Mouse (Mus musculus) spleen, postnatal 14 days (tissue): Measurements from ENCODE around the gene Tubg1.
"Not testable (repeated sequence)": the region's sequence is repeated elsewhere in the genome, so short reads cannot be mapped to it uniquely, and the experiment has no call there.

Experiments
- DNase-seq, 2 experiments: peaks; one replicate each; pipeline ENCODE4 v3.0.0; 2021 to 2022; ENCODE audit warnings: low spot score in 2 of 2

The Tubg1 gene

DNA sequence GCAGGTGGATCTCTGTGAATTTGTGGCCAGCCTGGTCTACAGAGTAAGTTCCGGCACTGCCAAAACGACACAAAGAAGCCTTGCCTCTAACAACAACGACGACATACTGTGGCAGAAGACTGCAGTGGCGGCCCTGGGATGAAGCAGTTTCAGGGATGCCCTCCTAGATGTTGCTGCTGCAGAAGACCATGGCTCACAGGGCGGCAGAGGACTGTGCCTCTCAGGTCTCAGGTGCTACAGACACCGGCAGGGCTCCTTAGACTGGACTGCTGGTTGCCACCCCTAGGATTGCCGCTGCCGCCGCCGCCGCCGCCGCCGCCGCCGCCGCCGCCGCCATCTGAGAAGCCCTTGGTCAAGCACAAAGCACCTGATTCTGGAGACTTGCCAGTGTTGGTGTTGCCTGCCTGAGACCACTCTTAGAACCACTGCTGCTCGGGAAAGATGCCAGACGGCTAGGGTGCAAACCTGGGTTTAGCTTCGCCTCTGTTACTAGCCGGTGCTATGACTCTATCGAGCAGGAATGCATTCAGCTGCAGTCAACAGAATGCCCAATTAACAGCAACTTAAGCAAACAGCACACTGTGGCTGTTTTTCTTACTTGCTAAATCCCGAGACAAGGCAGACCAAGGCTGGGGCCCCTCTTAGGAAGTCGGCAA, 20.6 kb downstream of the Tubg1 start:
- DNase-seq: no peak

- DNase-seq: no peak
Observed at GRCm38 (mm10) chr11:101141088-101141487, 21.4 kb downstream of the Tubg1 start.

DNA sequence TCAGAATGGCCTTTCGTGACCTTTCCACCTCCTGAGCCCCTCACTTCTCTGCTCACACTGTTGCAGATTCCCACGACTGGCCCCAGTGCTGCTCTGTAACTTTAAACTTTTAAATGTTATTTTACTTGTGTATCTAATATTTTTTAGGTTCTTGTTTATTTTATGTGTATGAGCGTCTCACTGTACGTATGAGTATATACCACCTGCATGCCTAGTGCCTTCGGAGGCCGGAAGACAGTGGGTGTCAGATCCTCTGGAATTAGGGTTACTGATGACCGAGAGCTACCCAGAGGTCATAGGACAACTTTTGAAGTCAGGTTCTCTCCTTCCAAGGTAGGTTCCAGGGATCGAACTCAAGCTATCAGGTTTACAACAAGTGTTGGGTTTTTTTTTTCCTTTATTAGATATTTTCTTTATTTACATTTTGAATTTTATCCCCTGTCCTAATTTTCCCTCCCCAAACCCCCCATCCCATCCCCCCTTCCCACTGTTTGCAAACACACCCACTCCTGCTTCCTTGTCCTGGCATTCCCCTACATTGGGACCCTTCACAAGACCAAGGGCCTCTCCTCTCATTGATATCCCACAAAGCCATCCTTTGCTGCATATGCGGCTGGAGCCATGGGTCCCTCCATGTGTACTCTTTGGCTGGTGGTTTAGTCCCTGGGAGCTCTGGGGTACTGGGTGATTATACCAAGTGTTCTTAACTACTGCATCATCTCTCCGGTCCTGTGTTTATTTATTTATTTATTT, 22.7 kb downstream of the Tubg1 start:
- no peak for DNase-seq

GRCm38 (mm10) chr11:101143338-101144225, 23.8 kb downstream of the Tubg1 start:
- DNase-seq: no peak

DNA sequence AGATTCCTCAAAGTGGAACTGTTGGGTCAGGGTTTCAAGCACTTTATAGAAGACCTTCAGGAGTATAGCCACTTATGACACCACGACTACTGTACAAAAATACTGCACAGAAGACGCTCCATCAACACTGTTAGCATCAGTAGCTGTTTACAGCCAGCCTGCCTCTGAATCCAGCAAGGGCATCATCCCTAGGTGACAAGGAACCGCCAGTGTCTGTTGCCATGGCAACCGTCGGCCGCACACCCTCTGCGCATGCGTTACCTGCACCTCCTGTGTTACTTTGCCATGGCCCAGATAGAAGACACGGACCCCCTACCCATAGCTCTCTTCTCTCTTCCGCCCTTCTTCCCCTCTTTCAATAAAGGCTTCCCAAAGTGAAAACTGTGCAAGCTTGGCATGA, 26.6 kb downstream of the Tubg1 start:
- no peak for DNase-seq

- DNase-seq: no peak
Observed at GRCm38 (mm10) chr11:101148751-101149150, 29.0 kb downstream of the Tubg1 start.

GRCm38 (mm10) chr11:101149178-101150105, 29.7 kb downstream of the Tubg1 start:
- DNase-seq: no peak

DNA sequence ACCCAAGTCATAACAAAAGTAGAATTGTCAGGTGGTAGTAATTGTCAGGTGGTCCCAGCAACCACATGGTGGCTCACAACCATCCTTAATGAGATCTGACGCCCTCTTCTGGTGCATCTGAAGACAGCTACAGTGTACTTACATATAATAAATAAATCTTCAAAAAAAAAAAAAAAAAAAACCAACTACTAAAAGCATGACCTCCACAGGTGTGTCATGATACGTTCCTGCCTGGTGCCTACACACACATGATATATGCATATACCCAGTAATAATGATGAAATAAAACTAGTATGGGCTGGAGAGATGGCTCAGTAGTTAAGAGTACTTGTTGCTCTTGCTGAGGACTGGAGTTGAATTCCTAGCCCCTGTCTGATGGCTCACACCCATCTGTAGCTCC, 31.3 kb downstream of the Tubg1 start:
- DNase-seq: no peak

- no peak for DNase-seq
Observed at GRCm38 (mm10) chr11:101152825-101153224, 33.1 kb downstream of the Tubg1 start.

DNA sequence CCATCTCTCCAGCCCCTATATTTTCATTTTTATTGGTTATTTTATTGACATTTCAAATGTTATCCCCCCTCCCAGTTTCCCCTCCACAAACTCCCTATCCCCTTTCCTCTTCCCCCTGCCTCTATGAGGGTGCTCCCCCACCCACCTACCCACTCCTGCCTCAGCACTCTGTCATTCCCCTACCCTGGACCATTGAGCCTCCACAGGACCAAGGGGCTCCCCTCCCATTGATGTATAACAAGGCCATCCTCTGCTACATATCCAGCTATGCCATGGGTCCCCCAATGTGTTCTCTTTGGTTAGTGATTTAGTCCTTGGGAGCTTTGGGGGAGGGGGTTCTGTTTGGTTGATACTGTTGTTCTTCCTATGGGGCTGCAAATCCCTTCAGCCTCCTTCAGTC, 34.9 kb downstream of the Tubg1 start:
- no peak for DNase-seq

- no peak for DNase-seq
Observed at GRCm38 (mm10) chr11:101155151-101155550, 35.4 kb downstream of the Tubg1 start.

DNA sequence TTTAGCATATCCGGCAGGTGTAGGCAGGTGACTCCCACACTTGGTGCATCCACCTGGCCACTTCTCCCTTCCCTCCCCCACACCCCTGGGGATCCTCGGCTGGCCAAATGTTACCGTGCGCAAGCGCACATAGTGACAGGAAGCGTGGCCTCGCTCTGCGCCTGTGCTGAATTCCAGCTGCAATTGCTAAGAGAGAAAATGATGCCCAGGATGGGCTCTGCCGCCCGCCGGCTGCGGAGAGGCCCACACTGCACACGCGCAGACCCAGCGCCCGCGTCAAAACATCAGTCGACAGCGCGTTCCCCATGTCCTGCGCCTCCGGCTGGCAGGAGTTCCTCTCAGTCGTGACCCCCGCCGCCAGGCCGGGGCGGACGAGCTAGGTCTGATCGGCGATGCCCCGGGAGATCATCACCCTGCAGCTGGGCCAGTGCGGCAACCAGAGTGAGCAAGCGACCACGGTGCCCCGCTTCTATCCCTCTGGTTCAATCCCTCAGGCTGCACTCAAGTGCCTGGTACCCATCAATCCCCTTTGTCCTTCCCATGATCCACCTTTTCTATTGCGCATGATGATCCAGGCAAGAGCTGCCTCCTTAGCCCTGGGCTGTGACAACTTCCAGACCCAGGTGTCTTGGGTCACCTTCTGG, 36.1 kb downstream of the Tubg1 start, which contains the start of gene Tubg2:
Gene Tubg2 (plus strand): TSS at position 180 of the 644 bp plus-strand sequence.
- no peak for DNase-seq

DNA sequence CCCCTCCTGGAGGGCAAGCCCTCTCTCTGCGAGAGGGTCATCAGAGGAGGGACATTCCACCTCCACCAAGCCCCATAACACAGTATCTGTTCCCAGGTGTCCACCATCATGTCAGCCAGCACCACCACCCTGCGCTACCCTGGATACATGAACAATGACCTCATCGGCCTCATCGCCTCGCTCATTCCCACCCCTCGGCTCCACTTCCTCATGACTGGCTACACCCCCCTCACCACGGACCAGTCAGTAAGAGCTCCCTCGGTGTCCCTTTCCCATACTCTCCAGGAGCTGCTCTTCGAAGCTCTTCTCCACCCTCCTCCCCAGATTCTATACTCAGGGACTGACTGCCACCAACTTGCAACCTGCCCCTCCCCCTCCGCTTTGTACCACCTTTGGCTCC, 40.4 kb downstream of the Tubg1 start:
- DNase-seq: not testable (repeated sequence)

DNA sequence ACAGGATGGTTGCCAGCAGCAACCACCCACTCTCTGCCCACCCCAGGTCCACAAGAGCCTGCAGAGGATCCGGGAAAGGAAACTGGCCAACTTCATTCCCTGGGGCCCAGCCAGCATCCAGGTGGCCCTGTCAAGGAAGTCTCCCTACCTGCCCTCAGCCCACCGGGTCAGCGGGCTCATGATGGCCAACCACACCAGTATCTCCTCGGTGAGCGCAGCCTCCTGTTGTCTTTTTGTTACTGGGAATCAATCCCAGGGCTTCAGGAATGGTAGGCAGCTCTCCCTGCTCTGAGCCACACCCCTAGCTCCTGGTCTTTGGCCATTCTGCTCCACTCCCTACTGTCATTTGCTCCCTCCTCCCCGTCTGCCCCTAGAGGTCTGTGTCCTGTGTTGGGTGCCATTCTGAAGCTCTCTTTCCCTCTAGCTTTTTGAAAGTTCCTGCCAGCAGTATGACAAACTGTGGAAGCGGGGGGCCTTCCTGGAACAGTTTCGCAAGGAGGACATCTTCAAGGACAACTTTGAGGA, 41.3 kb downstream of the Tubg1 start:
- DNase-seq: not testable (repeated sequence)

DNA sequence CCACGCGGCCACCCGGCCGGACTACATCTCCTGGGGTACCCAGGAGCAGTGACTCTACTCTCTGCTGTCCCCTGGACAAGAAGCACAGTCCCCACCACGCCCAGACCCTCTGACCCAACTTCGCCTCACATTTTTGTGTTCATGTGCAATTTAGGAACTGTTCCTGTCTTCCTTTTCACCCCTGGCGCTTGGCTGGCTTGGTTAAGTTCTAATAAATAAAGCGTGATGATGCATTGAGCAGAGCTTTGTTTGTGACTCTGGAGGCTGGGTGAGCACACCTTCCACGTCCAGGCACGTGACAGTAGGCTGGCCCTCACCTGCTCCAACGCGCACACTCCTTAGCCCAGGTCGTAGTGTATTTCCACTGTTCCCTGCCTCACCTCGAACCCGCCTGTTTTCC, 41.8 kb downstream of the Tubg1 start:
- no peak for DNase-seq

GRCm38 (mm10) chr11:101162301-101162700, 42.6 kb downstream of the Tubg1 start:
- no peak for DNase-seq

- no peak for DNase-seq
Observed at GRCm38 (mm10) chr11:101162772-101163171, 43.0 kb downstream of the Tubg1 start.

GRCm38 (mm10) chr11:101163476-101164350, 44.0 kb downstream of the Tubg1 start:
- no peak for DNase-seq

GRCm38 (mm10) chr11:101164351-101164665, 44.6 kb downstream of the Tubg1 start:
- DNase-seq: no peak
